Mouse (Mus musculus): ENCODE data around the gene Tapt1.

DNA sequence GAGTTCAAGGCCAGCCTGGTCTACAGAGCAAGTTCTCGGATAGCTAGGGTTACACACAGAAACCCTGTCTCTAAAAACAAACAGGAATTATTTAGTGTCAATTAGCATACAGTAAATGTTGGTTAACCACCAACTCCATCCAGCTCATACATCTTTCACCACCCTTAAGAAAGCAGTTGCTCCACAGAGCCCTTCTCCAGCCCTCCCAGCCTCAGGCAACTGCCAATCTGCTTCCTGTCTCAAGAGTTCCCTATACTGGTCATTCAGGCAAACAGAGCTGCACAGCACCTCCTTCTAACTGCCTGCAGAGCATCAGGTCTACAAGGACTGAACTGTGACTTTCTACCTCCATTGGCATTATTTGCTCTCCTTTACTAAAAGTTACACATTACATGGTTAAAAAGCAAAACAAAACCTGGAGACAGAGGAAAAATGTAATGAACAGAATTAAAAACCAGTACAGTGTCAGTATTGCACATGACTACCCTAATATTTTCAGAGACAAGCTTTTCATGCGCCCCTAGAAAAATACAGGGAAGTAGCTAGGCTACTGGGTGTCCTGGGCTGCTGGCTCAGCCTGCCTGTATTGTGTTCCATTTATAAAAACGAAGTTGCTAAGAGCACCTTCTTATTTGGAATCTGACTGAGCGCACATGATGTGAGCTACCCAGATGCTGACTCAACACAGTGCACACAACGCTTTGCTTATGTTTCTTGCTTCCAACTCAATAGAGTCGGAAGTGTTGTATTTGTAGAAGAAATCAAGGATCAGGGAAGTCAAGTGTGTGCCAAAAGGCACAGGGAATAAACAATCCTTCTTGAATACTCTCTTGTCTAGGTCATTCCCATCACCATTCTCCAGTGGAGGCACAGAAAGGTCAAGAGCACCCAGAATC lies 79.7 kb downstream of the Tapt1 start:
- TF ChIP-seq MAX (IDR thresholded peaks at IDR 0.05; ENCODE audit: low read depth), result no peak
- TF ChIP-seq MYOG (IDR thresholded peaks at IDR 0.05; ENCODE audit: control insufficient read depth in 1 of 3, insufficient read depth in 1 of 3, insufficient read length in 2 of 3, low read depth in 2 of 3), result no peak
- no peak for TF ChIP-seq POLR2A (IDR thresholded peaks at IDR 0.05; ENCODE audit: insufficient read length, low read depth)
- no peak for TF ChIP-seq MYOD1 (IDR thresholded peaks at IDR 0.05; ENCODE audit: control insufficient read depth in 1 of 3, insufficient read length in 2 of 3, low read depth in 2 of 3)
- no peak for TF ChIP-seq USF1 (IDR thresholded peaks at IDR 0.05; ENCODE audit: low read depth)
- TF ChIP-seq E2F4 (IDR thresholded peaks at IDR 0.05; ENCODE audit: insufficient read depth), result no peak
- TF ChIP-seq POLR2AphosphoS2 (IDR thresholded peaks at IDR 0.05; ENCODE audit: insufficient read length, low read depth), result no peak
- TF ChIP-seq TCF3 (IDR thresholded peaks at IDR 0.05; ENCODE audit: insufficient read length, low read depth), result no peak
- TF ChIP-seq CEBPB (IDR thresholded peaks at IDR 0.05; ENCODE audit: insufficient read depth, poor library complexity, severe bottlenecking), result no peak
- TF ChIP-seq SRF (IDR thresholded peaks at IDR 0.05; ENCODE audit: control insufficient read depth, insufficient read length, low read depth), result no peak
- no peak for TF ChIP-seq TCF12 (IDR thresholded peaks at IDR 0.05; ENCODE audit: insufficient read depth, poor library complexity, severe bottlenecking)
- no peak for TF ChIP-seq REST (IDR thresholded peaks at IDR 0.05; ENCODE audit: insufficient read depth, insufficient read length)

Measured in myocyte (in vitro differentiated cells).